ENCODE assay signal across 8 mouse cellular contexts in genomic region chr17:46636831-46637523, GRCm38 (mm10). TPM values are rescaled to one million over a fixed set of nuclear protein-coding genes. Genes with fewer than 3 reads are reported as not detected.
DNase-seq lines count a peak whose midpoint lies in the region; ATAC-seq and TF ChIP-seq lines count a peak whose summit lies in the region.

No protein-coding gene starts in this region.

- TF ChIP-seq POLR2A in liver, adult 2 months (IDR thresholded peaks at IDR 0.05; ENCODE audit: extremely low read depth, insufficient read depth, low read length) = no peak

- no peaks in the 10 kb centered on the region for H3K9me3 ChIP-seq in forebrain, embryonic 16.5 days (ENCODE audit: control insufficient read depth, low read length)
- no peaks in the 10 kb centered on the region for H3K9me3 ChIP-seq in hindbrain, embryonic 11.5 days (ENCODE audit: control insufficient read depth, low read length)

- WGBS in liver, adult 2 months = 53% methylated on average over 15 of the region's 15 CpGs
- 9% methylated on average over 15 of the region's 15 CpGs for WGBS in forebrain, embryonic 16.5 days
- 27% methylated on average over 14 of the region's 15 CpGs for WGBS in hindbrain, embryonic 11.5 days

- no peak overlapping the region for H3K9ac ChIP-seq in liver, adult 2 months (ENCODE audit: low read depth, low read length)
- peak overlapping the region; percentile 36; the same call in 1 of the 2 replicates for H3K9ac ChIP-seq in forebrain, embryonic 16.5 days (replicated peaks; ENCODE audit: low read depth, low read length)
- H3K9ac ChIP-seq in hindbrain, embryonic 11.5 days (ENCODE audit: low read depth, low read length) = no peak overlapping the region

- H3K79me2 ChIP-seq in liver, adult 2 months (ENCODE audit: control insufficient read depth, insufficient read depth, low read length) = no peaks in the 10 kb centered on the region

- ATAC-seq in forebrain, embryonic 16.5 days = peak; percentile 83
- peak; percentile 40 for ATAC-seq in hindbrain, embryonic 11.5 days (ENCODE audit: low FRiP score)

- no peaks in the 10 kb centered on the region for H3K27me3 ChIP-seq in liver, adult 2 months (ENCODE audit: control insufficient read depth, insufficient read depth, low read length)
- H3K27me3 ChIP-seq in forebrain, embryonic 16.5 days (replicated peaks; ENCODE audit: control insufficient read depth, insufficient read depth, low read length) = no peaks in the 10 kb centered on the region
- no peaks in the 10 kb centered on the region for H3K27me3 ChIP-seq in hindbrain, embryonic 11.5 days (ENCODE audit: control insufficient read depth, insufficient read depth, low read length)

- TF ChIP-seq CTCF in liver, adult 2 months (IDR thresholded peaks at IDR 0.05; ENCODE audit: low read depth, low read length) = peak; percentile 38; the same call in 1 of the 2 replicates

- H3K4me1 ChIP-seq in liver, adult 2 months (ENCODE audit: control insufficient read depth, insufficient read depth, low read length) = no peaks in the 10 kb centered on the region
- peaks cover 16% of the 10 kb centered on the region for H3K4me1 ChIP-seq in forebrain, embryonic 16.5 days (replicated peaks; ENCODE audit: control insufficient read depth, insufficient read depth, low read length)
- H3K4me1 ChIP-seq in hindbrain, embryonic 11.5 days (replicated peaks; ENCODE audit: control insufficient read depth, insufficient read depth, low read length) = no peaks in the 10 kb centered on the region

- H3K4me2 ChIP-seq in forebrain, embryonic 16.5 days (ENCODE audit: low read length) = peak overlapping the region; percentile 28
- H3K4me2 ChIP-seq in hindbrain, embryonic 11.5 days (replicated peaks; ENCODE audit: low read depth, low read length) = no peak overlapping the region

- DNase-seq in liver, adult 2 months (ENCODE audit: extremely low read depth, low read depth, low spot score) = peak; percentile 24
- no peak for DNase-seq in liver
- DNase-seq in c-Kit-positive CD71-negative TER-119-negative erythroid progenitor cells, embryonic 14.5 days (ENCODE audit: low read depth) = peak; percentile 50
- DNase-seq in hindbrain, embryonic 11.5 days (ENCODE audit: low spot score) = peak; percentile 71
- DNase-seq in layer of hippocampus, adult 9-10 months (ENCODE audit: low spot score) = peak; percentile 80
- DNase-seq in lung, postnatal 10 days = peak; percentile 90
- DNase-seq in right cerebral cortex, postnatal 10 days (ENCODE audit: low spot score in 2 of 2) = peak; percentile 74 to 76

- H3K4me3 ChIP-seq in liver, adult 2 months (ENCODE audit: insufficient read depth, low read depth, low read length) = no peak overlapping the region
- H3K4me3 ChIP-seq in forebrain, embryonic 16.5 days (replicated peaks; ENCODE audit: low read length) = no peak overlapping the region
- no peak overlapping the region for H3K4me3 ChIP-seq in hindbrain, embryonic 11.5 days (ENCODE audit: low read depth, low read length)

- no peak overlapping the region for H3K27ac ChIP-seq in liver, adult 2 months (replicated peaks; ENCODE audit: insufficient read depth, low read depth, low read length)
- peak overlapping the region; percentile 65 for H3K27ac ChIP-seq in forebrain, embryonic 16.5 days (ENCODE audit: low read length)
- H3K27ac ChIP-seq in hindbrain, embryonic 11.5 days (ENCODE audit: low read depth, low read length) = no peak overlapping the region

- H3K36me3 ChIP-seq in liver, adult 2 months (ENCODE audit: control insufficient read depth, insufficient read depth, low read length) = peaks cover 33% of the 10 kb centered on the region; the same call in 1 of the 2 replicates
- peaks cover 13% of the 10 kb centered on the region for H3K36me3 ChIP-seq in forebrain, embryonic 16.5 days (ENCODE audit: control insufficient read depth, insufficient read depth)
- H3K36me3 ChIP-seq in hindbrain, embryonic 11.5 days (ENCODE audit: control insufficient read depth, insufficient read depth, low read length) = 0 out of 2 replicates have a peak, but pooled peaks cover 3% of the 10 kb centered on the region

RNA-seq across cellular contexts. Expression of gene Ptk7, which starts 7.7 kb away (rescaled TPM):
- 0.65 and 0.87 TPM in 2 replicates for total RNA-seq in liver, adult 2 months (2014; rRNA removed)
- polyA plus RNA-seq in liver, adult 2 months (2012; rRNA removed) = 0.40 and 0.66 TPM in 2 replicates
- 33.9 and 36.5 TPM in 2 replicates for polyA plus RNA-seq in forebrain, embryonic 16.5 days (2015; fragmentation: Nextera tagmentation; extraction: Ambion mirVana)
- 16.0 and 21.5 TPM in 2 replicates for polyA plus RNA-seq in hindbrain, embryonic 11.5 days (2014; fragmentation: Nextera tagmentation; extraction: Ambion mirVana)

RNA-seq across cellular contexts. Expression of gene Klc4, which starts 8.8 kb away (rescaled TPM):
- total RNA-seq in liver, adult 2 months (2014; rRNA removed) = 48.1 and 49.0 TPM in 2 replicates
- 46.6 and 55.5 TPM in 2 replicates for polyA plus RNA-seq in liver, adult 2 months (2012; rRNA removed)
- polyA plus RNA-seq in forebrain, embryonic 16.5 days (2015; fragmentation: Nextera tagmentation; extraction: Ambion mirVana) = 42.8 and 43.9 TPM in 2 replicates
- polyA plus RNA-seq in hindbrain, embryonic 11.5 days (2014; fragmentation: Nextera tagmentation; extraction: Ambion mirVana) = 22.7 and 29.8 TPM in 2 replicates

RNA-seq across cellular contexts. Expression of gene Mrpl2, which starts 9.1 kb away (rescaled TPM):
- 58.5 and 71.1 TPM in 2 replicates for total RNA-seq in liver, adult 2 months (2014; rRNA removed)
- polyA plus RNA-seq in liver, adult 2 months (2012; rRNA removed) = 95.1 and 97.3 TPM in 2 replicates
- 66.1 and 74.9 TPM in 2 replicates for polyA plus RNA-seq in forebrain, embryonic 16.5 days (2015; fragmentation: Nextera tagmentation; extraction: Ambion mirVana)
- polyA plus RNA-seq in hindbrain, embryonic 11.5 days (2014; fragmentation: Nextera tagmentation; extraction: Ambion mirVana) = 94.8 and 95.2 TPM in 2 replicates

RNA-seq across cellular contexts. Expression of gene Cul7, which starts 13.2 kb away (rescaled TPM):
- 5.0 and 5.4 TPM in 2 replicates for total RNA-seq in liver, adult 2 months (2014; rRNA removed)
- 5.6 and 7.1 TPM in 2 replicates for polyA plus RNA-seq in liver, adult 2 months (2012; rRNA removed)
- polyA plus RNA-seq in forebrain, embryonic 16.5 days (2015; fragmentation: Nextera tagmentation; extraction: Ambion mirVana) = 38.8 and 42.8 TPM in 2 replicates
- polyA plus RNA-seq in hindbrain, embryonic 11.5 days (2014; fragmentation: Nextera tagmentation; extraction: Ambion mirVana) = 25.9 and 30.5 TPM in 2 replicates

RNA-seq across cellular contexts. Expression of gene Rrp36, which starts 37.2 kb away (rescaled TPM):
- 20.3 TPM in 2 replicates for total RNA-seq in liver, adult 2 months (2014; rRNA removed)
- 31.6 and 33.5 TPM in 2 replicates for polyA plus RNA-seq in liver, adult 2 months (2012; rRNA removed)
- 47.7 and 51.1 TPM in 2 replicates for polyA plus RNA-seq in forebrain, embryonic 16.5 days (2015; fragmentation: Nextera tagmentation; extraction: Ambion mirVana)
- 57.9 and 58.4 TPM in 2 replicates for polyA plus RNA-seq in hindbrain, embryonic 11.5 days (2014; fragmentation: Nextera tagmentation; extraction: Ambion mirVana)

Comparison
In these comparisons a context has a peak if more than half of its experiments do, and no peak if none do; other contexts are left out.
1. RNA of gene Ptk7, which starts 7.7 kb away (polyA plus RNA-seq): 33.9 to 36.5 TPM in forebrain, embryonic 16.5 days and 16.0 to 21.5 TPM in hindbrain, embryonic 11.5 days; 0.40 to 0.66 TPM in liver, adult 2 months; every median in the first group is over 10 times any median in the second.